Mouse (Mus musculus) gastrocnemius, postnatal 14 days (tissue): ENCODE data around the gene Vmn2r22. TPM values are rescaled to one million over a fixed set of nuclear protein-coding genes. Genes with fewer than 3 reads are reported as not detected.
"Not testable (repeated sequence)": the region's sequence is repeated elsewhere in the genome, so short reads cannot be mapped to it uniquely, and the experiment has no call there.

Source experiments
- DNase-seq: peaks from one replicate; pipeline ENCODE4 v3.0.0; 2021; ENCODE audit warnings: mixed read lengths
- intact Hi-C: fragments of 180-260 bp; cut with DNase I; formaldehyde crosslinking; loops from one replicate; pipeline ENCODE4 v1.15.1; 2025; ENCODE audit warnings: low total_unique reads
- long read RNA-seq, 2 experiments: library from polyadenylated mRNA; stranded (forward); transcript quantifications; one replicate each; pipeline ENCODE4 v2.0.0; 2021
- total RNA-seq, 2 experiments: library from RNA; stranded (reverse); gene quantifications; 2 replicates each; pipeline ENCODE4 v1.2.3; 2021

Gene Vmn2r22
- total RNA-seq, result not detected
- long read RNA-seq, experiment 1, result 0 reads
- long read RNA-seq, experiment 2, result 0 reads

- intact Hi-C loops, DNase-seq: not testable (repeated sequence)
These were observed at the start of gene Vmn2r22 for GRCm38 (mm10) chr6:123650625-123651024. Gene Vmn2r22 (minus strand): TSS chr6:123650725.

- intact Hi-C loops, result no loop called here
These were observed 46.7 kb upstream of the Vmn2r22 start for GRCm38 (mm10) chr6:123697213-123697612.

GRCm38 (mm10) chr6:123696639-123697038 lies 46.1 kb upstream of the Vmn2r22 start:
- intact Hi-C loops, DNase-seq: not testable (repeated sequence)

More at GRCm38 (mm10) chr6:123697213-123697612, 46.7 kb upstream of the Vmn2r22 start:
- no peak for DNase-seq

DNA sequence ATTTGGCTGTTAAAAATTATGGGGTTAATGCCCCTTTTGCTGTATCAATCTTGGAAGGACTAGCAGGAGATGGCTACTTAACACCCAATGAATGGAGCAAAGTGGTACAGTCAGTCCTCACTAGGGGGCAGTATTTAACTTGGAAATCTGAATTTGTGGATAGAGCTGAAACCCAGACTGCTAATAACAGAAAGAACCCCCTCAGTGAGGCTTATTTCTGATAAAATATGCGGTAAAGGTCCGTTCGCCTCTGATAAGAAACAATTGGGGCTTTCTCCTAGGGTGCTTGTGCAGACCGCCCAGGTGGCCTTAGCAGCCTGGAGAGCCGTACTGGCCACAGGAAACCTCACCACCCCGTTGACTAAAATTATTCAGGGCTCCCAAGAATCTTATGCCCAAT lies 6.5 kb upstream of the Vmn2r22 start:
- intact Hi-C loops, result no loop called here

GRCm38 (mm10) chr6:123639394-123639793 lies 11.1 kb downstream of the Vmn2r22 start:
- intact Hi-C loops, result not testable (repeated sequence)

More for the DNA sequence above, 6.5 kb upstream of the Vmn2r22 start:
- DNase-seq, result no peak

GRCm38 (mm10) chr6:123623784-123624183 lies 26.7 kb downstream of the Vmn2r22 start:
- intact Hi-C loops, DNase-seq: not testable (repeated sequence)

More at GRCm38 (mm10) chr6:123639394-123639793, 11.1 kb downstream of the Vmn2r22 start:
- not testable (repeated sequence) for DNase-seq

GRCm38 (mm10) chr6:123588368-123588767 lies 62.2 kb downstream of the Vmn2r22 start:
- DNase-seq, intact Hi-C loops: not testable (repeated sequence)

- intact Hi-C loops, DNase-seq: not testable (repeated sequence)
These were observed 62.7 kb downstream of the Vmn2r22 start for GRCm38 (mm10) chr6:123587796-123588328.

GRCm38 (mm10) chr6:123583988-123584387 lies 66.5 kb downstream of the Vmn2r22 start:
- intact Hi-C loops, DNase-seq: not testable (repeated sequence)

- intact Hi-C loops, DNase-seq: not testable (repeated sequence)
These were observed 75.8 kb downstream of the Vmn2r22 start for GRCm38 (mm10) chr6:123574698-123575097.

Other genes with a start within 250 kb of the Vmn2r22 start
- gene Vmn2r20, start 232.6 kb downstream of the Vmn2r22 start, total RNA-seq, result not detected
- gene Vmn2r21, start 117.3 kb downstream of the Vmn2r22 start, total RNA-seq, result not detected
- not detected for gene Vmn2r23, start 51.9 kb upstream of the Vmn2r22 start, total RNA-seq
- gene Vmn2r24, start 128.2 kb upstream of the Vmn2r22 start, total RNA-seq, result not detected
- not detected for gene Vmn2r25, start 202.7 kb upstream of the Vmn2r22 start, total RNA-seq